Mouse (Mus musculus) CH12.LX (cell line): Measurements from ENCODE around the gene Ggct. TPM values are rescaled to one million over a fixed set of nuclear protein-coding genes. Genes with fewer than 3 reads are reported as not detected.

Experiments used
- DNase-seq: peaks from one replicate; pipeline ENCODE4 v3.0.0-alpha.2; 2013; ENCODE audit errors: extremely low read depth
- H3K27ac ChIP-seq: 2 replicates; pipeline ENCODE4 v1.5.1; 2012; ENCODE audit warnings: low read depth, mild to moderate bottlenecking, control low read depth, moderate library complexity; ENCODE audit not compliant: insufficient read depth
- H3K27me3 ChIP-seq: replicated peaks from 2 replicates; pipeline ENCODE3; 2012; ENCODE audit warnings: inconsistent platforms
- H3K36me3 ChIP-seq, 2 experiments: replicated peaks in 1 of 2; 2 replicates each; pipeline versions ENCODE3 to v1.6.1; 2012; ENCODE audit warnings: inconsistent platforms in 1 of 2, low read length in 1 of 2, mild to moderate bottlenecking in 1 of 2, mixed read lengths in 1 of 2, moderate library complexity in 1 of 2; ENCODE audit not compliant: control insufficient read depth in 1 of 2, insufficient read depth in 1 of 2
- H3K4me1 ChIP-seq, 2 experiments: 2 replicates each; pipeline ENCODE4 v1.6.1; 2012; ENCODE audit warnings: inconsistent platforms in 1 of 2, moderate library complexity in 1 of 2; ENCODE audit not compliant: insufficient read depth in 2 of 2, control insufficient read depth in 1 of 2
- H3K4me2 ChIP-seq: 2 replicates; pipeline ENCODE4 v1.6.1; 2012; ENCODE audit warnings: low read depth, mild to moderate bottlenecking, control low read depth; ENCODE audit not compliant: poor library complexity, insufficient read depth, severe bottlenecking
- H3K4me3 ChIP-seq, 3 experiments: fragments of 150-350 bp in 1 of 3; sonication (generic) in 1 of 3; replicated peaks in 1 of 3; 2 replicates each; pipeline versions ENCODE3 to v1.5.1; 2011 to 2012; ENCODE audit warnings: low read depth in 2 of 3, low read length in 2 of 3, mild to moderate bottlenecking in 2 of 3, moderate library complexity in 2 of 3, control low read depth in 1 of 3, improper control_type of control experiment in 1 of 3, inconsistent platforms in 1 of 3, mixed read lengths in 1 of 3; ENCODE audit not compliant: poor library complexity in 1 of 3
- H3K79me2 ChIP-seq: replicated peaks from 2 replicates; pipeline ENCODE4 v1.6.1; 2012; ENCODE audit warnings: mild to moderate bottlenecking, moderate library complexity; ENCODE audit not compliant: control insufficient read depth, poor library complexity, insufficient read depth, severe bottlenecking; ENCODE audit errors: extremely low read depth
- H3K9ac ChIP-seq: 2 replicates; pipeline ENCODE4 v1.6.1; 2012; ENCODE audit warnings: low read depth, mild to moderate bottlenecking, control low read depth, moderate library complexity; ENCODE audit not compliant: insufficient read depth
- H3K9me3 ChIP-seq: replicated peaks from 2 replicates; pipeline ENCODE3; 2012; ENCODE audit warnings: low read length, inconsistent platforms, mixed read lengths
- BHLHE40 ChIP-seq: IDR thresholded peaks from 2 replicates; pipeline ENCODE4 v1.6.1; 2011; ENCODE audit warnings: mild to moderate bottlenecking, low read depth, low read length, improper control_type of control experiment
- CHD1 ChIP-seq: IDR thresholded peaks from 2 replicates; pipeline ENCODE4 v1.6.1; 2012; ENCODE audit warnings: low read depth, low read length, improper control_type of control experiment, inconsistent platforms
- E2F4 ChIP-seq: IDR thresholded peaks from 2 replicates; pipeline ENCODE4 v1.6.1; 2011; ENCODE audit warnings: low read depth, low read length, improper control_type of control experiment; ENCODE audit not compliant: insufficient replicate concordance
- ELF1 ChIP-seq: IDR thresholded peaks from 2 replicates; pipeline ENCODE4 v1.6.1; 2014; ENCODE audit warnings: low read depth, mild to moderate bottlenecking, inconsistent platforms, low read length, improper control_type of control experiment
- EP300 ChIP-seq: IDR thresholded peaks from 2 replicates; pipeline ENCODE4 v1.6.1; 2011; ENCODE audit warnings: low read length, improper control_type of control experiment
- GABPA ChIP-seq: IDR thresholded peaks from 2 replicates; pipeline ENCODE4 v1.6.1; 2012; ENCODE audit warnings: low read depth, low read length, improper control_type of control experiment, inconsistent platforms; ENCODE audit not compliant: insufficient replicate concordance
- IRF4 ChIP-seq: IDR thresholded peaks from 2 replicates; pipeline ENCODE4 v1.6.1; 2014; ENCODE audit warnings: low read depth, mild to moderate bottlenecking, inconsistent platforms, low read length, improper control_type of control experiment
- KAT2A ChIP-seq: IDR thresholded peaks from 2 replicates; pipeline ENCODE4 v1.6.1; 2012; ENCODE audit warnings: low read length, improper control_type of control experiment, inconsistent platforms; ENCODE audit not compliant: insufficient replicate concordance
- MAFK ChIP-seq: IDR thresholded peaks from 2 replicates; pipeline ENCODE4 v1.6.1; 2011; ENCODE audit warnings: low read length, improper control_type of control experiment; ENCODE audit not compliant: insufficient replicate concordance
- MAX ChIP-seq: IDR thresholded peaks from 2 replicates; pipeline ENCODE4 v1.6.1; 2011; ENCODE audit warnings: low read length, improper control_type of control experiment
- NELFE ChIP-seq: IDR thresholded peaks from 2 replicates; pipeline ENCODE4 v1.6.1; 2011; ENCODE audit warnings: low read depth, low read length, improper control_type of control experiment
- NRF1 ChIP-seq: IDR thresholded peaks from 2 replicates; pipeline ENCODE4 v1.6.1; 2014; ENCODE audit warnings: low read depth, mild to moderate bottlenecking, inconsistent platforms, low read length, improper control_type of control experiment, moderate library complexity
- PAX5 ChIP-seq: IDR thresholded peaks from 2 replicates; pipeline ENCODE4 v1.6.1; 2012; ENCODE audit warnings: low read length, inconsistent platforms, mixed read lengths
- POLR2A ChIP-seq: IDR thresholded peaks from 2 replicates; pipeline ENCODE4 v1.6.1; 2011; ENCODE audit warnings: low read depth, mild to moderate bottlenecking, improper control_type of control experiment, low read length
- POLR2AphosphoS2 ChIP-seq: IDR thresholded peaks from 2 replicates; pipeline ENCODE4 v1.6.1; 2011; ENCODE audit warnings: low read depth, low read length, improper control_type of control experiment
- RAD21 ChIP-seq: IDR thresholded peaks from 2 replicates; pipeline ENCODE4 v1.6.1; 2011; ENCODE audit warnings: low read depth, mild to moderate bottlenecking, low read length, improper control_type of control experiment, moderate library complexity
- USF1 ChIP-seq: IDR thresholded peaks from 2 replicates; pipeline ENCODE4 v1.6.1; 2014; ENCODE audit warnings: low read depth, mild to moderate bottlenecking, inconsistent platforms, low read length, improper control_type of control experiment
- ZC3H11A ChIP-seq: IDR thresholded peaks from 2 replicates; pipeline ENCODE4 v1.6.1; 2012; ENCODE audit warnings: low read depth, mild to moderate bottlenecking, inconsistent platforms, low read length, improper control_type of control experiment
- dilution Hi-C: fragments of 300-500 bp; cut with MboI; formaldehyde crosslinking; loops from 2 replicates; pipeline ENCODE4 v1.14.3; 2020; ENCODE audit warnings: low sequenced_read_pairs; ENCODE audit not compliant: extremely low pct_unique_long_range_greater_than_20kb, extremely low pct_ligation_motif_present
- in situ Hi-C: fragments of 300-500 bp; cut with MboI; formaldehyde crosslinking; loops from 3 replicates; pipeline ENCODE4 v1.14.3; 2019; ENCODE audit warnings: low sequenced_read_pairs, low pct_ligation_motif_present, low pct_unique_long_range_greater_than_20kb, mixed read lengths
- polyA plus RNA-seq: library from polyadenylated mRNA; unstranded; fragments of >175 nt; gene quantifications from 2 replicates; pipeline ENCODE4 v1.2.1, GENCODE M21; 2012; ENCODE audit warnings: low read depth; ENCODE audit not compliant: insufficient read length
- total RNA-seq, 2 experiments: library from RNA; depleted of rRNA; stranded (reverse); fragments of 300-350 nt in 1 of 2; fragments of >200 nt in 1 of 2; gene quantifications; 2 replicates each; pipeline ENCODE4 v1.2.3; 2012 to 2014

Gene Ggct
- total and polyA plus RNA-seq, 3 experiments, result 9.8 to 24.5 (median 12.7) TPM

- dilution Hi-C loops, result no loop called here
- peak; percentile 6 for DNase-seq
- Histone ChIP-seq H3K4me1 (peaks cover 3 to 16% of the 10 kb centered on the region in 2 experiments), H3K79me2 (no peaks in the 10 kb centered on the region), H3K36me3 (peaks cover 0 to 15% of the 10 kb centered on the region in 2 experiments), H3K9me3 (no peaks in the 10 kb centered on the region), H3K9ac (no peak overlapping the region), H3K4me3 (no peak overlapping the region), H3K27ac (no peak overlapping the region)
- in situ Hi-C loops, result loop anchor here (5.0 kb wide), 1 partner anchor 179 kb away; no protein-coding TSS in a partner anchor
- TF ChIP-seq EP300 (no peak), POLR2A (no peak), ELF1 (no peak), CHD1 (no peak), POLR2AphosphoS2 (no peak), MAX (no peak), USF1 (no peak), IRF4 (no peak), NELFE (no peak), RAD21 (no peak), KAT2A (no peak), NRF1 (no peak), ZC3H11A (no peak), E2F4 (no peak), BHLHE40 (no peak)
- TF ChIP-seq, all 38 proteins: peak for 0
- no peak overlapping the region for H3K4me2 ChIP-seq
- no peaks in the 10 kb centered on the region for H3K27me3 ChIP-seq
Observed at GRCm38 (mm10) chr6:54991189-54991588, 1.6 kb downstream of the Ggct start.

- in situ Hi-C loops, result no loop called here
- TF ChIP-seq BHLHE40, result no peak
- no peak for TF ChIP-seq NRF1
- H3K9me3 ChIP-seq, result no peaks in the 10 kb centered on the region
- peaks cover 5 to 42% of the 10 kb centered on the region in 2 experiments for H3K36me3 ChIP-seq
- no peak overlapping the region for H3K9ac ChIP-seq
- no peaks in the 10 kb centered on the region for H3K79me2 ChIP-seq
- H3K4me3 ChIP-seq, result no peak overlapping the region
- H3K27me3 ChIP-seq, result no peaks in the 10 kb centered on the region
- dilution Hi-C loops, result no loop called here
- no peak overlapping the region for H3K27ac ChIP-seq
- no peak for DNase-seq
- no peak overlapping the region for H3K4me2 ChIP-seq
- peaks cover 3 to 13% of the 10 kb centered on the region in 2 experiments for H3K4me1 ChIP-seq
Observed at GRCm38 (mm10) chr6:54988141-54988540, 4.6 kb downstream of the Ggct start.

DNA sequence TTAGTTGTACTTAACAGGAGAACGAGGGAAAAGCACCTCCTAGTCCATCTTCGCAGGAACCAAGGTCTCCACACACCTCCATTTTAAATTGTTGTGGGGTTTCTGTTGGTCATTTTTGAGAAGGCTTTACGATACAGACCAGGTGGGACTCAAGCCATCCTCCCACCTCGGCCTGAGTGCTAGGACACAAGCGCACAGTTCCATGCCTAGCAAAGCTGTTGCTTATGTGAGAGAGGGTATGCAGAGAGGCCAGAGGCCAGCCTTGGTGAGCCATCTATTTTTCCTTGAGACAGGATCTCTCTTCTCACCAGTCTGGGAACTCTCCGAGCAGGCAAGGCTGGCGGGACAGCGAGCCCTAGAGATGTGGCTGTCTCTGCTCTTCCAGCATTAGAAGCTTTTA, 8.7 kb downstream of the Ggct start:
- dilution Hi-C loops, result no loop called here
- H3K27me3 ChIP-seq, result no peaks in the 10 kb centered on the region
- no peak overlapping the region for H3K27ac ChIP-seq
- no peaks in the 10 kb centered on the region for H3K4me1 ChIP-seq
- TF ChIP-seq PAX5, result no peak
- no peak for TF ChIP-seq MAFK
- no peak for TF ChIP-seq GABPA
- no peaks in the 10 kb centered on the region for H3K9me3 ChIP-seq
- peaks cover 5 to 42% of the 10 kb centered on the region in 2 experiments for H3K36me3 ChIP-seq
- in situ Hi-C loops, result no loop called here
- no peak overlapping the region for H3K4me3 ChIP-seq
- no peaks in the 10 kb centered on the region for H3K79me2 ChIP-seq
- DNase-seq, result no peak
- no peak overlapping the region for H3K4me2 ChIP-seq
- H3K9ac ChIP-seq, result no peak overlapping the region
